ENCODE assay signal across 13 mouse cellular contexts in the genomic region with DNA sequence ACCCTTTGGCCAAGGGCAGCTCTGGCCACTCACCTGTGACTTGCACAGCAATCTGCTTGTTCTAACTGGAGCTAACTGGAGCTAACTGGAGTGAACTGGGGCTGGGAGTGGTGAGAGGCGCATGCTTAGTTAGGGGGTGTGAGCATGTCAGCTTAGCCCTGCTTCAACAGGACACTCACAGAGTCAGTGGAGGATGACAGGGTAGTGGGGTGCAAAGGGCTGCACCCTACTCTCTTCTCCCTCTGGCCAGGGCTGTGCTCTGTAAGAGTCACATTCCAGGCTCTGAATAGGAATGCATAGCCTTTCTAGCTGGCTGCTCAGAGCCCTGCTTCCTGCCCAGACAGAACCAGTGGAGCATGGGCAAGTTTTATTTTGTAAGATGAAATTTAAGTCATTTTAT.
DNase-seq lines count a peak whose midpoint lies in the region; ATAC-seq and TF ChIP-seq lines count a peak whose summit lies in the region.
"Had no signal": no experiment of that assay in that cellular context is flagged by ENCODE, and none has a peak within 500 bp of the region (broad histone marks: within the 10 kb centered on the region; RNA-seq: fewer than 3 reads in every experiment).

No protein-coding gene starts in this region.

- no peak for TF ChIP-seq EP300 in lung, postnatal 0 days (IDR thresholded peaks at IDR 0.05)

- H3K36me3 ChIP-seq in lung, postnatal 0 days (ENCODE audit: insufficient read depth, low read length), result no peaks in the 10 kb centered on the region
- H3K36me3 ChIP-seq in kidney, adult 2 months (ENCODE audit: control insufficient read depth, insufficient read depth, low read length), result no peaks in the 10 kb centered on the region
- H3K36me3 ChIP-seq: liver, embryonic 15.5 days had no signal

- H3K9me3 ChIP-seq in lung, postnatal 0 days (ENCODE audit: low read length), result no peaks in the 10 kb centered on the region
- H3K9me3 ChIP-seq: liver, embryonic 15.5 days had no signal

- WGBS in lung, postnatal 0 days, result 94% methylated on average over 1 of the region's 1 CpGs
- 87% methylated on average over 1 of the region's 1 CpGs for WGBS in lung, adult 2 months
- 54% methylated on average over 1 of the region's 1 CpGs for WGBS in kidney, adult 2 months

- H3K27me3 ChIP-seq in lung, postnatal 0 days (replicated peaks; ENCODE audit: insufficient read depth, low read length), result no peaks in the 10 kb centered on the region
- H3K27me3 ChIP-seq in kidney, adult 2 months (replicated peaks; ENCODE audit: control insufficient read depth, insufficient read depth, low read length), result no peaks in the 10 kb centered on the region
- H3K27me3 ChIP-seq: liver, embryonic 15.5 days had no signal

- intact Hi-C loops in gastrocnemius, postnatal 36 days (cut with DNase I), result no loop called here
- intact Hi-C loops in left cerebral cortex, postnatal 10 days (cut with DNase I), result no loop called here

- no peak for TF ChIP-seq POLR2A in lung, adult 2 months (IDR thresholded peaks at IDR 0.05; ENCODE audit: borderline replicate concordance, extremely low read depth, low read depth, low read length)
- no peak for TF ChIP-seq POLR2A in kidney, adult 2 months (IDR thresholded peaks at IDR 0.05; ENCODE audit: low read depth, low read length)

- no peak overlapping the region for H3K9ac ChIP-seq in lung, postnatal 0 days (replicated peaks; ENCODE audit: low read depth)
- H3K9ac ChIP-seq: liver, embryonic 15.5 days had no signal

- TF ChIP-seq CTCF in lung, postnatal 0 days (IDR thresholded peaks at IDR 0.05), result no peak
- TF ChIP-seq CTCF in lung, adult 2 months (IDR thresholded peaks at IDR 0.05; ENCODE audit: insufficient read depth, low read length), result no peak
- TF ChIP-seq CTCF in kidney, adult 2 months (conservative IDR thresholded peaks at IDR 0.05; ENCODE audit: insufficient read depth, insufficient read length, low read depth, low read length), result no peak

- ATAC-seq in lung, postnatal 0 days, result 0 out of 2 replicates have a peak, but pooled peaks have one; percentile 15
- ATAC-seq: intestine, postnatal 0 days had no signal

- H3K27ac ChIP-seq in lung, postnatal 0 days (ENCODE audit: low read length), result no peak overlapping the region
- peak overlapping the region; percentile 4; the same call in 1 of the 2 replicates for H3K27ac ChIP-seq in kidney, adult 2 months (ENCODE audit: insufficient read depth, low read depth, low read length)
- H3K27ac ChIP-seq: liver, embryonic 15.5 days had no signal

- peaks cover 12% of the 10 kb centered on the region; the same call in 1 of the 2 replicates for H3K4me1 ChIP-seq in lung, postnatal 0 days (ENCODE audit: insufficient read depth, low read depth, low read length)
- H3K4me1 ChIP-seq in lung, adult 2 months (ENCODE audit: control insufficient read depth, insufficient read depth, low read length), result peaks cover 11% of the 10 kb centered on the region
- H3K4me1 ChIP-seq in kidney, adult 2 months (ENCODE audit: control insufficient read depth, insufficient read depth, low read length), result peaks cover 2% of the 10 kb centered on the region; the same call in 1 of the 2 replicates
- H3K4me1 ChIP-seq: liver, embryonic 15.5 days had no signal

- no peak overlapping the region for H3K4me3 ChIP-seq in lung, postnatal 0 days (ENCODE audit: low read depth, low read length)
- no peak overlapping the region for H3K4me3 ChIP-seq in lung, adult 2 months (replicated peaks; ENCODE audit: extremely low read depth, low read depth, low read length)
- no peak overlapping the region for H3K4me3 ChIP-seq in kidney, adult 2 months (ENCODE audit: insufficient read depth, low read depth, low read length)
- H3K4me3 ChIP-seq: liver, embryonic 15.5 days had no signal

- no peak overlapping the region for H3K4me2 ChIP-seq in lung, postnatal 0 days (replicated peaks; ENCODE audit: low read depth, low read length)
- H3K4me2 ChIP-seq: liver, embryonic 15.5 days had no signal

- DNase-seq in lung, postnatal 0 days (ENCODE audit: low spot score), result no peak
- DNase-seq in lung, adult 2 months, result no peak
- peak; percentile 60 for DNase-seq in kidney, adult 2 months
- peak; percentile 37 to 64 for DNase-seq in kidney, postnatal 4 days
- no peak for DNase-seq in layer of hippocampus, postnatal 10 days (ENCODE audit: low spot score in 2 of 2)
- DNase-seq in gastrocnemius, postnatal 36 days, result no peak
- no peak for DNase-seq in left cerebral cortex, postnatal 10 days (ENCODE audit: extremely low spot score in 1 of 2, low spot score in 2 of 2)
- DNase-seq: adrenal gland, adult 2 months; cerebellum, postnatal 36 days; lung, postnatal 4 days; retina, postnatal 1 day had no signal

Comparison
In these comparisons a context has a peak if more than half of its experiments do, and no peak if none do; other contexts are left out.
1. DNase-seq: peak in kidney, adult 2 months (single experiment) and kidney, postnatal 4 days (2 of 2); none in lung, postnatal 0 days (single experiment), lung, adult 2 months (single experiment), layer of hippocampus, postnatal 10 days (0 of 2), gastrocnemius, postnatal 36 days (0 of 2) and left cerebral cortex, postnatal 10 days (0 of 2).